Mouse (Mus musculus) heart, adult 2 months (tissue): ENCODE data around the gene Palb2. TPM values are rescaled to one million over a fixed set of nuclear protein-coding genes. Genes with fewer than 3 reads are reported as not detected.

Experiments used
- DNase-seq, 2 experiments: peaks; one replicate each; pipeline ENCODE4 v3.0.0; 2021
- H3K27ac ChIP-seq: fragments of 200-600 bp; 2 replicates; pipeline ENCODE4 v1.8.1; 2022
- H3K27me3 ChIP-seq: fragments of 200-500 bp; 2 replicates; pipeline ENCODE4 v1.6.1; 2012; ENCODE audit warnings: mild to moderate bottlenecking, low read length, inconsistent platforms, mixed read lengths; ENCODE audit not compliant: control insufficient read depth, insufficient read depth
- H3K36me3 ChIP-seq: fragments of 200-500 bp; 2 replicates; pipeline ENCODE4 v1.6.1; 2012; ENCODE audit warnings: low read length, inconsistent platforms; ENCODE audit not compliant: control insufficient read depth, insufficient read depth
- H3K4me1 ChIP-seq: fragments of 200-500 bp; 2 replicates; pipeline ENCODE4 v1.6.1; 2011; ENCODE audit warnings: low read length; ENCODE audit not compliant: control insufficient read depth, insufficient read depth
- H3K4me3 ChIP-seq: fragments of 200-600 bp; 2 replicates; pipeline ENCODE4 v1.8.1; 2022
- H3K79me2 ChIP-seq: fragments of 200-500 bp; replicated peaks from 2 replicates; pipeline ENCODE4 v1.6.1; 2012; ENCODE audit warnings: mild to moderate bottlenecking, inconsistent platforms, low read length, moderate library complexity, mixed read lengths; ENCODE audit not compliant: control insufficient read depth, insufficient read depth
- H3K9ac ChIP-seq: fragments of 200-500 bp; 2 replicates; pipeline ENCODE4 v1.6.1; 2012; ENCODE audit warnings: low read depth, mild to moderate bottlenecking, control low read depth, inconsistent platforms, low read length, mixed read lengths
- CTCF ChIP-seq: fragments of 200-600 bp; IDR thresholded peaks from 2 replicates; pipeline ENCODE4 v1.8.1; 2022; ENCODE audit warnings: antibody characterized with exemption, mild to moderate bottlenecking, moderate library complexity
- EP300 ChIP-seq: fragments of 200-500 bp; IDR thresholded peaks from 2 replicates; pipeline ENCODE4 v1.6.1; 2011; ENCODE audit warnings: low read depth, low read length, control low read depth; ENCODE audit not compliant: insufficient read depth
- POLR2A ChIP-seq: fragments of 200-500 bp; IDR thresholded peaks from 2 replicates; pipeline ENCODE4 v1.6.1; 2011; ENCODE audit warnings: mild to moderate bottlenecking, low read depth, low read length, control low read depth; ENCODE audit not compliant: insufficient read depth
- WGBS: fragments of 180-500 bp; shearing (Covaris S2); methylation state at CpG from one replicate; pipeline ENCODE4 v1.1.7; 2018; 5-methylcytosine and 5-hydroxymethylcytosine counted together
- intact Hi-C: fragments of 180-260 bp; cut with DNase I; formaldehyde crosslinking; loops from one replicate; pipeline ENCODE4 v1.15.1; 2025
- long read RNA-seq: library from polyadenylated mRNA; stranded (forward); transcript quantifications from one replicate; pipeline ENCODE4 v2.0.0, GENCODE M21; 2021
- polyA plus RNA-seq: library from polyadenylated mRNA; depleted of rRNA; stranded (reverse); fragments of >200 nt; gene quantifications from 2 replicates; pipeline ENCODE4 v1.2.3, GENCODE M21; 2012; rRNA removed
- total RNA-seq, 2 experiments: library from RNA; stranded (reverse); gene quantifications; 2 replicates each; pipeline ENCODE4 v1.2.3; 2021

The Palb2 gene
- under 1 TPM; 0.55 to 0.63 TPM for total RNA-seq
- 0.74 and 0.94 TPM in 2 replicates for polyA plus RNA-seq
- long read RNA-seq, partial matches to known transcripts = 0 of 4 reads
- long read RNA-seq, other reads (novel, unspliced or antisense) = 2 of 4 reads

DNA sequence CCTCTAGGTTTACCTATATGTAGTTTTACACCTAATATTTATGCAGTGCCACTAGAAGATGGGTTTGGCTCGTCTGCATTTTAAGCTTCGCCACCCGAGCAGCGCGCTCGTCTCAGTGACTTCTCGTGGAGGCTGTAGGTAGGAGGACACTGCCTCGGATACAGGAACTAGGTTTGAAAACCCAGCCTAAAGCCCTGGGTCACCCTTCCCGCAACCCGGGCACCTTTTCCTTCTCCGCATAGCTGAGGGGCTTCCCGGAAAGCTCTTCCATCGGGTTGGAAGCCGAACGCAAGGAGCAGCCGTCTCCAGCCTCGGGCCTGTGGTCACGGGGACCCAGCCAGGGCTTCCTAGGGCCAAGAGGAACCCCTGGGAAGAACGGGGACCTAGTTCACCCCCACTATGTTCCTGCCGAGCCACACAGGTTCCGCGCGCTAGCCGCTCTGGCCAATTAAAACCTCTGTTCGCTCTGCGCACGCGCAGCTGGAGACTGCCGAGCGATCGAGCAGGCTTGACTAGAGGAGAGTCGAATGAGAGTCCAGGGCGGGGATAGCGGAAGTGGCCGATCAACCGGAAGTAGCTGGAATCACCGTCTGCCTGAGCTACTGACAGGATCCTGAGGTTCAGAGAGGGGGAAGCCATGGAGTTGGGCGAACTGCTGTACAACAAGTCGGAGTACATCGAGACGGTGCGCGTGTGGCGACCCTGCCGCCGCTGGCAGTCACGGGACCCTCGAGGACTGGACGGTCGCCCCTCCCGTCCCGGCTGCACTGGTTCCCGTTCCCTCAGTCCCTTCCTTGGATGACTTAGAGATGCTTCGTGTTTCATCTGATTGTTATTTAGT is at the start of gene Palb2, which contains the start of gene Dctn5:
Gene Palb2 (minus strand): TSS at position 489 of the 841 bp plus-strand sequence.
Gene Dctn5 (plus strand): TSS at position 545 of the 841 bp plus-strand sequence.
- Histone ChIP-seq H3K4me1 (no peaks in the 10 kb centered on the region), H3K4me3 (peak within 1 kb of the TSS; percentile 96), H3K36me3 (peaks cover 12% of the 10 kb centered on the region; the same call in 1 of the 2 replicates), H3K27ac (peak within 1 kb of the TSS; percentile 87), H3K79me2 (no peaks in the 10 kb centered on the region), H3K27me3 (no peaks in the 10 kb centered on the region), H3K9ac (peak within 1 kb of the TSS; percentile 94)
- under 1% methylated on average over 54 of the region's 54 CpGs for WGBS
- TF ChIP-seq CTCF (no peak), EP300 (peak; percentile 74; the same call in 1 of the 2 replicates), POLR2A (peak; percentile 90)
- DNase-seq = peak; percentile 98 to 100
- intact Hi-C loops = loop anchor here (2.0 kb wide), 3 partner anchors 30 to 152 kb away; partner anchors contain the start of genes Cog7, Ears2 and Ubfd1

DNA sequence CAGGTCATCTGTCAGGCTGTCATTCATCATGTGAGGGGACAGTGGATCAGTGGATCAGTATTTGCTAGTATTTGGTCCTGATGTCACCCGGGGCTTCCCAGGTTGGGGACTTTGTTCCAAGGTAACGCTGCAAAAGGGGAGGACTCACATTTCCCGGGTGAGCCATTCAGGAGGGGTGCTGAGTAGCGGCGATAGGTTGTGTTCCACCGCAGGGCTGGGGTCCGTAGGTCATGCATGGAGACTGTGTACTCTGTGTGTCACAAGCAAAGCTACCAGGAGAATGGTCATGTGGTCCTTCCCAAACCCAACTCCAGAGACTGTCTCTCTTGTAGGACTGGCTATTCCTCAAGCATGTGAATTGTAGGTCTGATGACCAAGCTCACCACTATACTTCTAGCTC is 47.9 kb upstream of the Palb2 start:
- Histone ChIP-seq H3K79me2 (no peaks in the 10 kb centered on the region), H3K4me3 (no peak overlapping the region), H3K36me3 (no peaks in the 10 kb centered on the region), H3K4me1 (no peaks in the 10 kb centered on the region), H3K27ac (no peak overlapping the region), H3K27me3 (0 out of 2 replicates have a peak, but pooled peaks cover under 1% of the 10 kb centered on the region), H3K9ac (no peak overlapping the region)
- 88% methylated on average over 7 of the region's 7 CpGs for WGBS
- TF ChIP-seq POLR2A = no peak
- no peak for TF ChIP-seq EP300
- TF ChIP-seq CTCF = no peak
- intact Hi-C loops = no loop called here
- DNase-seq = no peak

DNA sequence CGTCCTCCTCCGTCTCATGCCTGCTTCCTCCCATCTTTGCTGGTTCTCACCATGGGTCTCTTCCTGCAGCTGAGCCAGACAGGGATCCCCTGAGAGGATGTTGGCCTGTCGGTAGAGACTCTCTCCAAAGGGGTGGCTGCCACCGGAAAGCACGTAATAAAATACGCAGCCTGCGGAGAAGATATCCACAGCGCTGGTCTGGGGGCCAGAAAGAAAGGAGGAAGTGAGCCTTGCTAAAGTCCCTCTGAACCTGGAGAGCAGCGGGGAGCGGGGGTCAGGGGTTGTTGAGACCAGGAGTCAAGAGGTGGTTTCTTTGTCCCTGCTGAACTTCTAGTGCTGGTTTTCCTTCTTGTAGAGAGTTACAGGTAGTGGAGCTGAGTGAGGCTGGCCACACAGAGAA is 38.8 kb upstream of the Palb2 start:
- Histone ChIP-seq H3K27me3 (no peaks in the 10 kb centered on the region), H3K27ac (no peak overlapping the region), H3K9ac (no peak overlapping the region), H3K4me3 (no peak overlapping the region), H3K36me3 (no peaks in the 10 kb centered on the region), H3K79me2 (no peaks in the 10 kb centered on the region), H3K4me1 (no peaks in the 10 kb centered on the region)
- TF ChIP-seq POLR2A (no peak), EP300 (no peak), CTCF (no peak)
- 57% methylated on average over 10 of the region's 10 CpGs for WGBS
- intact Hi-C loops = no loop called here
- no peak for DNase-seq

DNA sequence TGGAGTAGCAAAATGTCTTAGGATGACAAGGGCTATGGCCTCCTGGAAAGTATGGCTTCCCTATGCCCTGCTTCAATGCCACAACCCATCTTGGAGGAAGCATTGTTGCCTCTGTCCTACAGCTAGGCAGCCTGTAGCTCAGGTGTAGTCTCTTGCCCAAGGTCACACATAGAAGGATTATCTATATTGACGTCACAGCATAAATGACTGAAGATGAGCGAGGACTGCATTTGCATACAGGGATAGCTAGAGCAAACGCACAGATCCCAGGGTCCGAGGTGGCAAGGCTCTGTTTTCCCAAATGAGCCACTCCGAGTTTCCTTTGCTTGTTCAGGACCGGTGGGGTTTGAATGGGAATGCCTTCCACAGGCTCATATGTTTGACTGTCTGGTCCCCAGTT is 37.9 kb upstream of the Palb2 start:
- DNase-seq = no peak
- WGBS = 88% methylated on average over 6 of the region's 6 CpGs
- Histone ChIP-seq H3K4me3 (no peak overlapping the region), H3K79me2 (no peaks in the 10 kb centered on the region), H3K27me3 (no peaks in the 10 kb centered on the region), H3K4me1 (no peaks in the 10 kb centered on the region), H3K27ac (no peak overlapping the region), H3K36me3 (no peaks in the 10 kb centered on the region), H3K9ac (no peak overlapping the region)
- TF ChIP-seq EP300 = no peak
- TF ChIP-seq CTCF = no peak
- TF ChIP-seq POLR2A = no peak
- intact Hi-C loops = no loop called here

DNA sequence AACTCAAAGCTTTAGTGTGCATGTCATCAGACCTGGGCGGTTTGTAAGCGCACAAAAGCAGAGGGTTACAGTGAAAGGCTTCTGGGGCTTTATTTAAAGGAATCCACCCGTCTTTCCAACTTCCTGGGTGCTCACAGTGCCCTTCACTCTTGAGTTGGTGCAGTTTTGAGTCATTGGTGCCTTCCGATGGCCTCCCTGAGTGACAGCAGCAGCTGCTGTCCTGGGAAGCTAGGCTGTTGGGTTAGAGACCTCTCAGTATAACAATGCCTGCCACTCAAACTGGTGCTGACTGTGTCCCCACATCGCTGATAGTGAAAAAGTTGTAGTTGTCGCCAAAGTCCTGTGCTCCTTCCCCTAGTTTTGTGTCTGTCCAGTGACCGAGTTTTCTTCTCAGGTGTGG is 34.4 kb upstream of the Palb2 start:
- H3K9ac ChIP-seq = no peak overlapping the region
- H3K27me3 ChIP-seq = no peaks in the 10 kb centered on the region
- H3K4me1 ChIP-seq = no peaks in the 10 kb centered on the region
- no peaks in the 10 kb centered on the region for H3K36me3 ChIP-seq
- WGBS = 92% methylated on average over 7 of the region's 7 CpGs
- no peaks in the 10 kb centered on the region for H3K79me2 ChIP-seq
- DNase-seq = no peak
- TF ChIP-seq EP300 (no peak), POLR2A (no peak), CTCF (no peak)
- no peak overlapping the region for H3K4me3 ChIP-seq
- H3K27ac ChIP-seq = no peak overlapping the region
- intact Hi-C loops = no loop called here

DNA sequence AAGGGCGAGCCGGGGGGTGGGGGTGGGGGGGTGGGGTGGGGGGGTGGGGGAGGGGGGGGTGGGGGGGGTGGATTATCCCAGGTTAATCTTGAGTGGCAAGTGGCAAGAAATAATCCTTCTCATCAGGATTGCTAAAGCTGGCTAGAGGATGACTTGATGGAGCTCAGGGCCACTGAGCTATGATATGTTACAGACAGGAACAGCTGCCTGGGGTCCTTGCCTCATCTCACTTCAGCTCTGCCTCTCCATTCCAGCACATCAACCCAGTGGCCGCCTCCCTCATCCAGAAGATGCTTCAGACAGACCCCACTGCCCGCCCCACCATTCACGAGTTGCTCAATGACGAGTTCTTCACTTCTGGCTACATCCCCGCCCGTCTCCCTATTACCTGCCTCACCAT is 31.0 kb upstream of the Palb2 start:
- intact Hi-C loops = no loop called here
- no peaks in the 10 kb centered on the region for H3K36me3 ChIP-seq
- WGBS = 98% methylated on average over 8 of the region's 8 CpGs

More for the DNA sequence above, 31.0 kb upstream of the Palb2 start:
- TF ChIP-seq EP300 (no peak), POLR2A (no peak), CTCF (no peak)
- no peak overlapping the region for H3K4me3 ChIP-seq
- H3K27me3 ChIP-seq = no peaks in the 10 kb centered on the region
- H3K79me2 ChIP-seq = no peaks in the 10 kb centered on the region
- no peak for DNase-seq
- no peak overlapping the region for H3K9ac ChIP-seq
- no peak overlapping the region for H3K27ac ChIP-seq
- H3K4me1 ChIP-seq = no peaks in the 10 kb centered on the region
